Mouse (Mus musculus): ENCODE data around the gene Gm5724. TPM values are rescaled to one million over a fixed set of nuclear protein-coding genes. Genes with fewer than 3 reads are reported as not detected.
A peak's percentile ranks its signal among the peaks of the same experiment; 100 is the strongest.

Gm5724 gene
- not detected for total RNA-seq (2021)
- long read RNA-seq, experiment 1, result 0 reads
- long read RNA-seq, experiment 2, result 0 reads

DNA sequence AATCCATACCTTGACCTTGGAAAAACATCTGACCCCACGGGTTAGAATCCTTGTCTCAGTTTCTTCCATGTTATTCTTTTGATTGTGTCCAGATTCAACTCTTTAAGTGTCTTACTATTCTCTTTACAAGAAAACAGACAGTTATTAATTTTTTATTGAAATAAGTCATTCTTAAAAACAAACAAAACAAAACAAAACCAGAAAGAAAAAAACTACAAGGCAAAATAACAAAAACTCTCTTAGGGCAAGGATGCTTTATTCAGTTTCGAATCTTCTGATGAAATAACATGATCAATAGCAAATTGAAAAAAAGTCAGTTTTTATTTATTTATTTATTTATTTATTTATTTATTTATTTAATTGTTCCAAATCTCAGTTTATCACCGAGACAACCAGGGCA, at the start of gene Gm5724:
Gm5724 (minus strand) TSS at position 101 of the 400 bp plus-strand sequence.
- DNase-seq, result no peak

DNA sequence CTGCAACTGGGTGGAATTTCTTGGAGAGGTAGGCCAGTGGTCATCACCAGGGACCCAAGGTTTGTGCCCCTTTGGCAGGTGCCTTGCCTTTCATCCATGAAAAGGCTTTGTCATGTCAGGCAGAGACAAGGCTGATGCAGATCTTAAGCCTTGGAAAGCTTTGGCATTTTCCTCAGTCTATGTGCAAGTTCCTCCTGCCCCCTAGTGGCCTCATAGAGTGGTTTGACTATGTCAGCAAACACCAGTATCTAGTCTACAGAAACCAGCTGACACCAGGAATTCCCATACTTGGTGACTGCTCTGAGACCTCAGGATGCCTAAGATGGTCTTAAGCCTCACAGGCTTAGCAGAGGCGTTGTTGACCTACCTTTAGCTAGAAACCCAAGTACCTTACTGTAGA, 24.2 kb upstream of the Gm5724 start:
- DNase-seq, result peak; percentile 8 to 39

GRCm38 (mm10) chr6:141774476-141774875, 866 bp upstream of the Gm5724 start:
- DNase-seq, result no peak

DNA sequence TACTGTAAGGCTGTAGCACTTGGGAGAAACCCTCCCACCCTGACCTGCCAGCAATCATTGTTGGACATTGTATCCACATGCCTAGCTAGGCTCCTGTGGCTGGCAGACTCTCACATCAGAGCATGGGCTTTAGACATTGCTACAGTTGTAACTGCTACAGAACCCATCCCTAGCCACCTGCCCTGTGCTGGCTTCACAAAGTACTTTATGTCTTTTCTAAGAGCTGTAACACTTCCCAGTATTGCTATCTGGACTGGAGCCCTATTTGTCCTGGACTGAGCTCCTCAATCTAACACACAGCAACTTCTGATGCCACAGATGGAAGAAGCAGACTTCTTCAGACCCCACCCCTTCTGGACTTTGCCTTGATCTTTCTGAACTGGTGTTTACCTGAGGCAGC, 82.4 kb downstream of the Gm5724 start:
- no peak for DNase-seq

DNA sequence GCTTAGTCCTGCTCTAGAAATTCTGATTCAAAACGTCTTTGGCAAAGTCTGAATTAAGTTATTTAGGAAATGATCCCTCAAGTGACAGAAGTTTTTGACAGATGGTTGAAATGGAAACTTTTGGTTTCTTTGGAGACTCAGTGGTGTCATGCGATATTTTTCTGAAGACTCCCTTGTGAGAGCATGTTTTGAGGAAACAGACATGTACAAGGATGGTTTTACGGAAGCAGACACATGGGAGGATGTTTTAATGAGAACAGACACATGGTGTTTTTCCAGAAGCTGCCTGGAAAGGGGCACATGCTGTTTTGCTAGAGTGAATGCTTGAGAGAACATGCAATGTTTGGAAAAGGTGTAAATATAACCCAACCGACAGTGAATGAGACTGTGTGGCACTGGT, 86.6 kb downstream of the Gm5724 start:
- no peak for DNase-seq

Other genes with a start within 250 kb of the Gm5724 start
- gene Slco1c1, start 249.4 kb downstream of the Gm5724 start, total RNA-seq (2021), result under 1 TPM; 0.13 to 0.33 TPM
- under 1 TPM; 0.46 to 0.60 TPM for gene Slco1b2, start 144.3 kb downstream of the Gm5724 start, total RNA-seq (2021)
- under 1 TPM; 0.30 to 0.49 TPM for gene Slco1a4, start 82.4 kb upstream of the Gm5724 start, total RNA-seq (2021)
- gene Slco1a1, start 173.2 kb upstream of the Gm5724 start, total RNA-seq (2021), result under 1 TPM in 1 of 2 experiments, not detected in 1; 0.10 TPM
- not detected for gene Gm6614, start 237.6 kb upstream of the Gm5724 start, total RNA-seq (2021)